Mouse (Mus musculus): ENCODE results near the gene Elp4.

Elp4 gene

GRCm38 (mm10) chr2:105669371-105669861 is 234.9 kb downstream of the Elp4 start:
- DNase-seq, result no peak

- no peak for DNase-seq
Observed at GRCm38 (mm10) chr2:105668271-105669270, 235.8 kb downstream of the Elp4 start, which contains the start of gene Pax6. TSS of gene Pax6 (plus strand) at chr2:105668900.

- DNase-seq, result no peak
Observed at GRCm38 (mm10) chr2:105667626-105667950, 236.8 kb downstream of the Elp4 start.

- DNase-seq, result no peak
Observed at GRCm38 (mm10) chr2:105666763-105667625, 237.4 kb downstream of the Elp4 start.

- DNase-seq, result no peak
Observed at GRCm38 (mm10) chr2:105666331-105666730, 238.0 kb downstream of the Elp4 start.

GRCm38 (mm10) chr2:105665491-105666250 is 238.7 kb downstream of the Elp4 start:
- no peak for DNase-seq

GRCm38 (mm10) chr2:105664996-105665395 is 239.4 kb downstream of the Elp4 start:
- no peak for DNase-seq

- DNase-seq, result no peak
Observed at GRCm38 (mm10) chr2:105663101-105663511, 241.3 kb downstream of the Elp4 start.

- DNase-seq, result no peak
Observed at GRCm38 (mm10) chr2:105662606-105663005, 241.8 kb downstream of the Elp4 start.

GRCm38 (mm10) chr2:105662121-105662520 is 242.2 kb downstream of the Elp4 start:
- DNase-seq, result no peak

GRCm38 (mm10) chr2:105661623-105662066 is 242.7 kb downstream of the Elp4 start:
- DNase-seq, result no peak

- no peak for DNase-seq
Observed at GRCm38 (mm10) chr2:105660874-105661622, 243.3 kb downstream of the Elp4 start.

GRCm38 (mm10) chr2:105659926-105660873 is 244.2 kb downstream of the Elp4 start:
- no peak for DNase-seq

- DNase-seq, result no peak
Observed at GRCm38 (mm10) chr2:105659350-105659749, 245.0 kb downstream of the Elp4 start.

GRCm38 (mm10) chr2:105656456-105656855 is 247.9 kb downstream of the Elp4 start:
- no peak for DNase-seq
